Comparison of ENCODE assay signal across 10 mouse cellular contexts in the genomic region with DNA sequence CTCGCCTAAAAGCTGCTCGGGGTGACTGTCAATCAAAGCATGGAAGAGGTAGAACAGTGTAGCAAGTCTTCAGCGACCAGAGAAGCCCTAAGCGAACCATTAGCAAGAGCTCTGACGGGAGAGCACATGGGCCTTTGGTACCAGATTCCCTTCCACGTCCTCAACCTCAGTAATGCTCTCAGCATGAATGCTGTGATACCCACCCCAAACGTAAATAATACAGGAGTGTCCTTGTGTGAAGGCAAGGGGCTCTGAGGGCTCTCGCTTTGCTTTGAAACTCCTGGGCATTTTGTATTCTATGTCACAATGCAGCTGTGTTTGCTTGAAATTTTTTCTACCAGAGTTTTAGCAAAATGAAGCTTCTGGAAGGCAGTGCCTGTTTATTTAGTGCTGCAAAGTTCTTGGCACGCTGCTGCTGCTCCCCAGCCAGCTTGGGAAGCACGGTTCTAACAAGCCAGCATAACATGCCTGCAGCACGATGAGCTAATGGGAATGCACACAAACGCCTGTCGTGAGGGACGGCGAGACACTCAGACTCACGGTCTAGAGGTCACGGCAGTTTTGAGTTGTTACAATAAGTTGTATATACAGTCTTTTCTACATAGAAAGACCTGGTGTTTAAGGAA. TPM values are rescaled to one million over a fixed set of nuclear protein-coding genes. Genes with fewer than 3 reads are reported as not detected.
DNase-seq lines count a peak whose midpoint lies in the region; ATAC-seq and TF ChIP-seq lines count a peak whose summit lies in the region.
"Had no signal": no experiment of that assay in that cellular context is flagged by ENCODE, and none has a peak within 500 bp of the region (broad histone marks: within the 10 kb centered on the region; RNA-seq: fewer than 3 reads in every experiment).

No protein-coding gene starts in this region.

- H3K36me3 ChIP-seq in hindbrain, postnatal 0 days (ENCODE audit: insufficient read depth, low read length) = no peaks in the 10 kb centered on the region; the same call in 1 of the 2 replicates
- peaks cover 30% of the 10 kb centered on the region for H3K36me3 ChIP-seq in hindbrain, embryonic 13.5 days
- peaks cover 31% of the 10 kb centered on the region for H3K36me3 ChIP-seq in heart, embryonic 15.5 days

- no peaks in the 10 kb centered on the region for H3K4me1 ChIP-seq in hindbrain, postnatal 0 days (ENCODE audit: insufficient read depth, low read length)
- no peaks in the 10 kb centered on the region for H3K4me1 ChIP-seq in hindbrain, embryonic 13.5 days (replicated peaks)
- no peaks in the 10 kb centered on the region for H3K4me1 ChIP-seq in heart, embryonic 15.5 days (replicated peaks)

- no peak overlapping the region for H3K4me2 ChIP-seq in hindbrain, postnatal 0 days (ENCODE audit: low read depth, low read length)
- H3K4me2 ChIP-seq in hindbrain, embryonic 13.5 days = no peak overlapping the region
- no peak overlapping the region for H3K4me2 ChIP-seq in heart, embryonic 15.5 days
- H3K4me2 ChIP-seq: liver, embryonic 11.5 days had no signal

- H3K9me3 ChIP-seq in hindbrain, postnatal 0 days (ENCODE audit: low read length) = no peaks in the 10 kb centered on the region
- H3K9me3 ChIP-seq in hindbrain, embryonic 13.5 days = no peaks in the 10 kb centered on the region
- H3K9me3 ChIP-seq in heart, embryonic 15.5 days (replicated peaks) = no peaks in the 10 kb centered on the region

- H3K27ac ChIP-seq in hindbrain, postnatal 0 days = no peak overlapping the region
- no peak overlapping the region for H3K27ac ChIP-seq in hindbrain, embryonic 13.5 days
- 0 out of 2 replicates have a peak overlapping the region, but pooled peaks have one; percentile 16 for H3K27ac ChIP-seq in heart, embryonic 15.5 days

- ATAC-seq in hindbrain, postnatal 0 days = no peak
- no peak for ATAC-seq in hindbrain, embryonic 13.5 days (ENCODE audit: low FRiP score)
- ATAC-seq in heart, embryonic 15.5 days (replicated peaks; ENCODE audit: insufficient number of reproducible peaks, insufficient read depth, low FRiP score, low read depth) = no peak

- no peak overlapping the region for H3K4me3 ChIP-seq in hindbrain, postnatal 0 days (ENCODE audit: low read length)
- H3K4me3 ChIP-seq in hindbrain, embryonic 13.5 days = no peak overlapping the region
- no peak overlapping the region for H3K4me3 ChIP-seq in heart, embryonic 15.5 days

- peak; percentile 43 for DNase-seq in hindbrain, postnatal 0 days (ENCODE audit: low spot score)
- DNase-seq in brain, adult 2 months (ENCODE audit: low read depth, low spot score) = peak; percentile 61
- peak; percentile 84 for DNase-seq in lung, postnatal 10 days
- no peak for DNase-seq in yolk sac, embryonic 10.5 days (ENCODE audit: low spot score)
- DNase-seq in thymus, postnatal 14 days = no peak
- no peak for DNase-seq in thymus, postnatal 0 days (ENCODE audit: low spot score)
- DNase-seq: adrenal gland, postnatal 14 days had no signal

- no peaks in the 10 kb centered on the region for H3K27me3 ChIP-seq in hindbrain, postnatal 0 days (ENCODE audit: insufficient read depth, low read length)
- H3K27me3 ChIP-seq in hindbrain, embryonic 13.5 days = no peaks in the 10 kb centered on the region
- no peaks in the 10 kb centered on the region for H3K27me3 ChIP-seq in heart, embryonic 15.5 days

- no peak overlapping the region for H3K9ac ChIP-seq in hindbrain, postnatal 0 days (replicated peaks; ENCODE audit: low read length)
- H3K9ac ChIP-seq in hindbrain, embryonic 13.5 days = no peak overlapping the region
- H3K9ac ChIP-seq in heart, embryonic 15.5 days = no peak overlapping the region

- no peak for TF ChIP-seq CTCF in hindbrain, postnatal 0 days (IDR thresholded peaks at IDR 0.05; ENCODE audit: low read depth)

- 64% methylated on average over 17 of the region's 17 CpGs for WGBS in hindbrain, postnatal 0 days
- 81% methylated on average over 17 of the region's 17 CpGs for WGBS in hindbrain, embryonic 13.5 days
- WGBS in heart, embryonic 15.5 days = 75% methylated on average over 17 of the region's 17 CpGs

RNA-seq across cellular contexts. Expression of a gene that starts 18.6 kb away (rescaled TPM):
- 1.5 and 2.4 TPM in 2 replicates for total RNA-seq in hindbrain, postnatal 0 days (2014; rRNA removed)
- polyA plus RNA-seq in hindbrain, postnatal 0 days (2015; fragmentation: Nextera tagmentation; extraction: Ambion mirVana) = 1.6 and 1.9 TPM in 2 replicates
- 3.4 and 3.8 TPM in 2 replicates for polyA plus RNA-seq in hindbrain, embryonic 13.5 days (2015; fragmentation: Nextera tagmentation; extraction: Ambion mirVana)
- polyA plus RNA-seq in heart, embryonic 15.5 days (2015; fragmentation: Nextera tagmentation; extraction: Ambion mirVana) = 3.1 and 4.3 TPM in 2 replicates
- polyA plus RNA-seq in thymus, postnatal 0 days (2015; fragmentation: Nextera tagmentation; extraction: Ambion mirVana) = 7.0 and 7.5 TPM in 2 replicates

Comparison
In these comparisons a context has a peak if more than half of its experiments do, and no peak if none do; other contexts are left out.
1. DNase-seq: peak in hindbrain, postnatal 0 days (single experiment), brain, adult 2 months (single experiment) and lung, postnatal 10 days (single experiment); none in yolk sac, embryonic 10.5 days (single experiment), thymus, postnatal 14 days (single experiment) and thymus, postnatal 0 days (single experiment).